Mouse (Mus musculus): Measurements from ENCODE around the gene Pgap2.

- TF ChIP-seq CTCF (IDR thresholded peaks at IDR 0.05; ENCODE audit: low read depth, low read length): no peak
- TF ChIP-seq POLR2AphosphoS5 (IDR thresholded peaks at IDR 0.05; ENCODE audit: insufficient replicate concordance, low read depth, low read length): no peak
These were observed 32.9 kb downstream of the Pgap2 start for GRCm38 (mm10) chr7:102242917-102243316.
